Mouse (Mus musculus) neural tube, embryonic 12.5 days (tissue): ENCODE results near the gene Svop. TPM values are rescaled to one million over a fixed set of nuclear protein-coding genes. Genes with fewer than 3 reads are reported as not detected.
A peak's percentile ranks its signal among the peaks of the same experiment; 100 is the strongest.

ENCODE experiments used
- ATAC-seq: fragments of 200-750 bp; cut with Nextera tagmentation; 2 replicates; pipeline ENCODE4 v1.8.0; 2017; ENCODE audit warnings: low read depth, mild to moderate bottlenecking, moderate TSS enrichment, moderate library complexity; ENCODE audit not compliant: low FRiP score
- H3K27ac ChIP-seq: fragments of 300-500 bp; sonication (generic); 2 replicates; pipeline ENCODE4 v1.5.1; 2016
- H3K27me3 ChIP-seq: fragments of 300-500 bp; sonication (generic); replicated peaks from 2 replicates; pipeline ENCODE4 v1.6.1; 2016; ENCODE audit warnings: mild to moderate bottlenecking
- H3K36me3 ChIP-seq: fragments of 300-500 bp; sonication (generic); 2 replicates; pipeline ENCODE4 v1.6.1; 2016; ENCODE audit warnings: mild to moderate bottlenecking
- H3K4me1 ChIP-seq: fragments of 300-500 bp; sonication (generic); 2 replicates; pipeline ENCODE4 v1.6.1; 2016
- H3K4me2 ChIP-seq: fragments of 300-500 bp; sonication (generic); replicated peaks from 2 replicates; pipeline ENCODE4 v1.6.1; 2016; ENCODE audit warnings: mild to moderate bottlenecking
- H3K4me3 ChIP-seq: fragments of 300-500 bp; sonication (generic); 2 replicates; pipeline ENCODE4 v1.5.1; 2016
- H3K9ac ChIP-seq: fragments of 300-500 bp; sonication (generic); 2 replicates; pipeline ENCODE4 v1.6.1; 2016; ENCODE audit warnings: mild to moderate bottlenecking
- H3K9me3 ChIP-seq: fragments of 300-500 bp; sonication (generic); 2 replicates; pipeline ENCODE4 v1.6.1; 2016; ENCODE audit warnings: mild to moderate bottlenecking
- WGBS: fragments of 180-500 bp; shearing (Covaris S2); methylation state at CpG from one replicate; pipeline ENCODE4 v1.1.7; 2016; 5-methylcytosine and 5-hydroxymethylcytosine counted together
- polyA plus RNA-seq: library from polyadenylated mRNA; unstranded; fragments of >200 nt; fragmentation: Nextera tagmentation; extraction: Ambion mirVana; gene quantifications from 2 replicates; pipeline ENCODE4 v1.2.1, GENCODE M21; 2016

Svop gene
- polyA plus RNA-seq, 1 experiment from 2014 or later = 59.8 TPM

- no peak overlapping the region for H3K4me2 ChIP-seq
- peaks cover 17% of the 10 kb centered on the region for H3K36me3 ChIP-seq
- WGBS = 69% methylated on average over 4 of the region's 4 CpGs
- no peak for ATAC-seq
- no peak overlapping the region for H3K27ac ChIP-seq
- H3K9ac ChIP-seq = no peak overlapping the region
- H3K9me3 ChIP-seq = no peaks in the 10 kb centered on the region
- no peaks in the 10 kb centered on the region; the same call in 1 of the 2 replicates for H3K27me3 ChIP-seq
- H3K4me3 ChIP-seq = no peak overlapping the region
- H3K4me1 ChIP-seq = no peaks in the 10 kb centered on the region
These were observed 27.4 kb downstream of the Svop start for GRCm38 (mm10) chr5:114063958-114064357.

DNA sequence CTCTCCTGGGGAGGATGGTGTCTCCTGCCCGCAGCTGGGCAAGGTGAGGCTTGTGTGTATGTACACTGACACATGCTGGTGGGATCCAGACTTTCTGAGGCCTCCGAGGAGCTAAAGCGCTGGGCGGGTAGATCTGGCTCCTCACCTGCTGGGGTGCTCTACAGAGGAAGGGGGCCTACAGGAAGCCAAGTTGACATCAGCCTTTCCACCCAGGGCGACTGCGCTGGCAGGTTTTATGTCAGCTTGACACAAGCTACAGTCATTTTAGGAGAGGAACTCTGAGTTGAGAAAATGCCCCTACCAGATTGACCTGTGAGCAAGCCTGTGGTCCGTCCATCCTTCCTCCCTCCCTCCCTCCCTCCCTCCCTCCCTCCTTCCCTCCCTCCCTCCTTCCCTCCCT is 29.7 kb downstream of the Svop start:
- Histone ChIP-seq H3K9ac (no peak overlapping the region), H3K4me2 (no peak overlapping the region), H3K4me1 (no peaks in the 10 kb centered on the region), H3K9me3 (no peaks in the 10 kb centered on the region), H3K27ac (no peak overlapping the region), H3K36me3 (peaks cover 21% of the 10 kb centered on the region), H3K27me3 (no peaks in the 10 kb centered on the region; the same call in 1 of the 2 replicates), H3K4me3 (no peak overlapping the region)
- no peak for ATAC-seq
- 43% methylated on average over 7 of the region's 7 CpGs for WGBS

DNA sequence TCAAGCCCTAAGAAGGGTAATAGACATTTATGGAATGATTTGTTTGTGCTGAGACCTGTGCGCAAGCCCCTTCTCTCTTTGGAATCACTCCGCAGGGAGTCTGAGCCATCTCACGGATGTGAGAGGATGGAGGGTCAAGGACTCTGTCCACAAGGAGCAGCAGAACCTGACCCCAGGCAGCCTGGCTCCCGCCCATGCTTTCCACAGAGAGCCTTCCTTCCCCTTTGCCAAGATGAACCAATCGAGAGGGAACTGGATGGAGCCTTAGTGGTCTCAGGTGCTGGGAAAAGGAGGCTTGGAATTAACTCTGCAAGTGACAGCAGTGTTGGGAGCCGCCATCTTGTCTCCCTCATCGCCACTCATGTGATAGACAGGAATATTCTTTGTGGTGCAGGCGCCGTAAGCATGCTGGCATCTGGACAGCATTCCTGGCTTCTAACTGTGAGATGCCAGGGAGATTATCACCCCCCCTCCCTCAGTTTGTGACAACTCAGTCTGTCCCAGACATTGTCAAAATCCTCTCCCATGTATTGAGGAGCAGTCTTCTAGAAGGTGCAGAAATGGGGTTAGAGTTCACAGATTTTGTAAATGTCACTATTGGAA is 34.1 kb downstream of the Svop start:
- Histone ChIP-seq H3K27ac (no peak overlapping the region), H3K9me3 (no peaks in the 10 kb centered on the region), H3K4me2 (no peak overlapping the region), H3K4me1 (no peaks in the 10 kb centered on the region; the same call in 1 of the 2 replicates), H3K9ac (no peak overlapping the region), H3K27me3 (no peaks in the 10 kb centered on the region; the same call in 1 of the 2 replicates), H3K36me3 (peaks cover 12% of the 10 kb centered on the region), H3K4me3 (no peak overlapping the region)
- ATAC-seq = no peak
- 73% methylated on average over 9 of the region's 9 CpGs for WGBS

- ATAC-seq = no peak
- 32% methylated on average over 9 of the region's 9 CpGs for whole genome bisulfite sequencing
- Histone ChIP-seq H3K36me3 (no peaks in the 10 kb centered on the region; the same call in 1 of the 2 replicates), H3K4me3 (no peak overlapping the region), H3K9ac (no peak overlapping the region), H3K9me3 (no peaks in the 10 kb centered on the region), H3K4me1 (no peaks in the 10 kb centered on the region; the same call in 1 of the 2 replicates), H3K27ac (no peak overlapping the region), H3K27me3 (no peaks in the 10 kb centered on the region), H3K4me2 (peak overlapping the region; percentile 24)
These were observed 39.1 kb downstream of the Svop start for GRCm38 (mm10) chr5:114052246-114052761.

DNA sequence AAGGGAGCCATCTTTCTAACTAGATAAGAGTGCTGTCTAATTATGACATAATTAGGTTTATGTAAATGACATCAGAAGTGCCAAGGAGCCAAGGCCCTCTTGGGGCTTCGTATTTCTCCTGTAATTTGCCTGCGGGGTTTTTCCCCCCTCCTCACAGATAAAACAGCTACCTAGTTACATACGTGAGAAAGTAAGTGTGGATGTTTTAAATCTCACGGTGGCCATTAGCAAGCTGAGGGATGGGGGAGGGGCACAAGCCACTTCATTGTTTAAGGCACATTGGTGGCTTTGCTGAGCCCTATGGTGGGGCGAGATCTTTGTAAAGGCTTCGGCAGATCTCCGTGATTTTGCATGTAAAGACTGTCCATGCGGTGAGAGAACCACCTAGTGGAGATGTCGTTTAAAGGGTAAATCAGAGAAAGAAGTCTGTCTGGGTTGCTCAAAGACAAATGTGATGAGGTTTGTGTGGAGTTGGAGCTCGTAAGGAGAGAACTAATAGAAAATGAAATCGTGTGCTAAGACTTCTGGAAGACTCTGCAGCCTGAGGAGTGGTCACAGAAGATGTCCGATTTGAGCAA is 42.5 kb downstream of the Svop start:
- Histone ChIP-seq H3K36me3 (peaks cover 3% of the 10 kb centered on the region; the same call in 1 of the 2 replicates), H3K27me3 (no peaks in the 10 kb centered on the region), H3K4me2 (no peak overlapping the region), H3K9me3 (no peaks in the 10 kb centered on the region), H3K4me3 (no peak overlapping the region), H3K9ac (no peak overlapping the region), H3K27ac (no peak overlapping the region), H3K4me1 (no peaks in the 10 kb centered on the region; the same call in 1 of the 2 replicates)
- no peak for ATAC-seq
- 58% methylated on average over 12 of the region's 12 CpGs for WGBS

DNA sequence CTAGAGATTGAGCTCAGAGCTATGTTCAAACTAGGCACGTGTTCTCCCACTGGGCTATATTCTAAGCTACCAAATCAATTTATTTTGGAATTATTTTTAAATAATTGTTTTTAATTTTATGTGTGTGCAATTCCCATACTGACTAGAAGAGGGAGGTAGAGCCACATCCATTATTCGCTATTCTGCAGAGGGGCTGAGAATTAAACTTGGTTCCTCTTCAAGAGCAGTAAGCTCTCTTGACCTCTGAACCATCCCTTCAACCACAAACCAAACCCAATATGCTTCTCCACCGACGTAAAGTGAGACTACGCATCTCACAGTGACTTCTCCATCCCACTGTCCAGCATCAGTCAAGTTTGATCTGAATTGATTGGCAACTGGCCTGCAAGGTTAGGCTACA is 44.2 kb downstream of the Svop start:
- Histone ChIP-seq H3K4me2 (no peak overlapping the region), H3K4me1 (no peaks in the 10 kb centered on the region; the same call in 1 of the 2 replicates), H3K4me3 (no peak overlapping the region), H3K9me3 (no peaks in the 10 kb centered on the region), H3K27me3 (no peaks in the 10 kb centered on the region), H3K27ac (no peak overlapping the region), H3K9ac (no peak overlapping the region), H3K36me3 (peaks cover 13% of the 10 kb centered on the region)
- no peak for ATAC-seq
- 84% methylated on average over 5 of the region's 5 CpGs for WGBS

GRCm38 (mm10) chr5:114046604-114047003 is 44.8 kb downstream of the Svop start:
- Histone ChIP-seq H3K9ac (no peak overlapping the region), H3K4me2 (no peak overlapping the region), H3K4me1 (no peaks in the 10 kb centered on the region; the same call in 1 of the 2 replicates), H3K27ac (no peak overlapping the region), H3K36me3 (peaks cover 18% of the 10 kb centered on the region), H3K27me3 (no peaks in the 10 kb centered on the region), H3K4me3 (no peak overlapping the region), H3K9me3 (no peaks in the 10 kb centered on the region)
- ATAC-seq = no peak
- WGBS = 54% methylated on average over 3 of the region's 3 CpGs

DNA sequence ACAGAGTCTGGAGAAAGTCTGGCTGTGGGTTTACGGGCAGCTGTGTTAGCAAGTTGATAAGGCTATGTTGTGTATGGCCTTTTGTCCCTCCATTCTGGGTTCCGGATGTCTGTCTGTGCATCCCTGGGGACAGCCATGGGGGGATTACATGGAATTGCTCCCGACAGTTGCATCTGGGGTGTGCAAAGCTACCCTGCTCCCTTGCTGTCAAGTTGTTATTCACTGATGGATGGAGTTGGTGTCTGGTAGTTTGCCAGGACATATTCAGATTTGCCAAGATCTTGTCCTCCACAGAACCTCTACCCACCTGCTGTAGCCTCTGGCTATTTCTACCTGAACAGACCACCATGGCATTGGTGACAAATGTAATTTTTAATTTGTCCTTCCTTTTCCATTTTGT is 45.2 kb downstream of the Svop start:
- WGBS = 84% methylated on average over 3 of the region's 3 CpGs
- Histone ChIP-seq H3K4me1 (no peaks in the 10 kb centered on the region; the same call in 1 of the 2 replicates), H3K9ac (no peak overlapping the region), H3K27ac (no peak overlapping the region), H3K4me2 (no peak overlapping the region), H3K36me3 (peaks cover 18% of the 10 kb centered on the region), H3K4me3 (no peak overlapping the region), H3K9me3 (no peaks in the 10 kb centered on the region), H3K27me3 (no peaks in the 10 kb centered on the region)
- no peak for ATAC-seq

DNA sequence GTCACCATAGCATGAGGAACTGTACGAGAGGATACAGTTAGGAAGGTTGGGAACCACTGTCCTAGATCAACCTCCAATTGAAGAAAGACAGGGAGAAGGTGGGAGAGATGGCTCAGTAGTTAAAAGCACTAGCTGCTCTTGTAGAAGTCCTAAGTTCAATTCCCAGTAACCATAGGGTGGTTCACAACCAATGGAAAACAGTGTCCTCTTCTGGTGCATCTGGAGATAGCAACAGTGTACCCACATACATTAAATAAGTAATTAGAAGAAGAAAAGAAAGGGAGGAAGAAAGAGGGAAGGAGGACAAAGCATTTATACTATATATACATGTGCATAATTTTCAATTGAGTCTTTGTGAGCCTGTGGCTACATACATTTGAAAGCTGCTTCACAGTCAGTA is 46.2 kb downstream of the Svop start:
- no peak overlapping the region for H3K4me2 ChIP-seq
- no peaks in the 10 kb centered on the region for H3K27me3 ChIP-seq
- no peak for ATAC-seq
- H3K36me3 ChIP-seq = peaks cover 21% of the 10 kb centered on the region
- H3K4me1 ChIP-seq = no peaks in the 10 kb centered on the region; the same call in 1 of the 2 replicates
- no peaks in the 10 kb centered on the region for H3K9me3 ChIP-seq
- H3K4me3 ChIP-seq = no peak overlapping the region
- H3K9ac ChIP-seq = no peak overlapping the region
- H3K27ac ChIP-seq = no peak overlapping the region
- 67% methylated on average over 1 of the region's 1 CpGs for WGBS

- Histone ChIP-seq H3K4me3 (no peak overlapping the region), H3K9me3 (no peaks in the 10 kb centered on the region), H3K27ac (no peak overlapping the region), H3K4me2 (no peak overlapping the region), H3K36me3 (peaks cover 21% of the 10 kb centered on the region), H3K27me3 (no peaks in the 10 kb centered on the region), H3K4me1 (no peaks in the 10 kb centered on the region; the same call in 1 of the 2 replicates), H3K9ac (no peak overlapping the region)
- ATAC-seq = no peak
- 86% methylated on average over 4 of the region's 4 CpGs for WGBS
These were observed 47.6 kb downstream of the Svop start for GRCm38 (mm10) chr5:114043800-114044199.

- 18% methylated on average over 15 of the region's 15 CpGs for WGBS
- Histone ChIP-seq H3K9me3 (no peaks in the 10 kb centered on the region), H3K4me2 (no peak overlapping the region), H3K4me3 (no peak overlapping the region), H3K27me3 (no peaks in the 10 kb centered on the region), H3K9ac (no peak overlapping the region), H3K4me1 (no peaks in the 10 kb centered on the region; the same call in 1 of the 2 replicates), H3K27ac (no peak overlapping the region), H3K36me3 (peaks cover 26% of the 10 kb centered on the region)
- ATAC-seq = no peak
These were observed 49.9 kb downstream of the Svop start for GRCm38 (mm10) chr5:114041327-114041930.

GRCm38 (mm10) chr5:114040911-114041310 is 50.5 kb downstream of the Svop start:
- Histone ChIP-seq H3K4me1 (no peaks in the 10 kb centered on the region; the same call in 1 of the 2 replicates), H3K4me3 (no peak overlapping the region), H3K27me3 (no peaks in the 10 kb centered on the region), H3K36me3 (peaks cover 26% of the 10 kb centered on the region), H3K9me3 (no peaks in the 10 kb centered on the region), H3K4me2 (no peak overlapping the region), H3K9ac (no peak overlapping the region), H3K27ac (no peak overlapping the region)
- no peak for ATAC-seq
- WGBS = 66% methylated on average over 1 of the region's 1 CpGs
